Mouse (Mus musculus): ENCODE data around the gene Cdx2. TPM values are rescaled to one million over a fixed set of nuclear protein-coding genes. Genes with fewer than 3 reads are reported as not detected.

The Cdx2 gene
- polyA plus RNA-seq, 1 experiment from 2014 or later: not detected

DNA sequence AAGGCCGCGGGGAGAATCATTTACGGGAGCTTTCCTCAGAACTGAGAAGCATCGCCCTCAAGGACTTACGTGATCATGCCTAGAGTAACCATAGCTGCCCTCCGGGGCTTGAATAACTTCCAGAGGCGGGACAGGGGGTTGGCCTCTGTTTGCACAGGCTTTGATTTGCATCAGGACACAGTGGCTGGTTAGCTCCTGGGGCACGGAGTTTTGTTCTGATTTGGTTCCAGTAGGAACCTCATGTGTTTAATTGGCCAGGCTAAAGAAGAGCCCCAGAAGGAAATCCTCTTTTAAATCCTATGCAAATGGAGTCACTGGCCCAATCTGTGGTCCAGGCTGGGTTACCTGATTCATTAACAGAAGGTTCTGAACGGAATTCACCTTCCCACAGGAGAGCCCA, 31.9 kb upstream of the Cdx2 start:
- Histone ChIP-seq H3K27me3 (no peaks in the 10 kb centered on the region), H3K4me3 (no peak overlapping the region)
- WGBS: 50% methylated on average over 9 of the region's 9 CpGs

GRCm38 (mm10) chr5:147332711-147333110, 25.6 kb upstream of the Cdx2 start:
- no peak overlapping the region for H3K9ac ChIP-seq
- no peak overlapping the region for H3K27ac ChIP-seq
- H3K4me3 ChIP-seq: no peak overlapping the region
- H3K4me2 ChIP-seq (replicated peaks): no peak overlapping the region
- WGBS: 47% methylated on average over 7 of the region's 7 CpGs
- no peaks in the 10 kb centered on the region for H3K9me3 ChIP-seq
- 0 out of 2 replicates have a peak, but pooled peaks cover 2% of the 10 kb centered on the region for H3K4me1 ChIP-seq
- ATAC-seq (ENCODE audit: insufficient number of reproducible peaks, insufficient read depth, low FRiP score, low TSS enrichment): no peak
- no peaks in the 10 kb centered on the region for H3K36me3 ChIP-seq
- no peaks in the 10 kb centered on the region; the same call in 1 of the 2 replicates for H3K27me3 ChIP-seq

More for the DNA sequence above, 31.9 kb upstream of the Cdx2 start:
- Histone ChIP-seq H3K36me3 (no peaks in the 10 kb centered on the region), H3K4me1 (no peaks in the 10 kb centered on the region), H3K27ac (no peak overlapping the region), H3K9me3 (no peaks in the 10 kb centered on the region), H3K9ac (no peak overlapping the region), H3K4me2 (replicated peaks) (no peak overlapping the region)
- ATAC-seq (ENCODE audit: insufficient number of reproducible peaks, insufficient read depth, low FRiP score, low TSS enrichment): no peak

DNA sequence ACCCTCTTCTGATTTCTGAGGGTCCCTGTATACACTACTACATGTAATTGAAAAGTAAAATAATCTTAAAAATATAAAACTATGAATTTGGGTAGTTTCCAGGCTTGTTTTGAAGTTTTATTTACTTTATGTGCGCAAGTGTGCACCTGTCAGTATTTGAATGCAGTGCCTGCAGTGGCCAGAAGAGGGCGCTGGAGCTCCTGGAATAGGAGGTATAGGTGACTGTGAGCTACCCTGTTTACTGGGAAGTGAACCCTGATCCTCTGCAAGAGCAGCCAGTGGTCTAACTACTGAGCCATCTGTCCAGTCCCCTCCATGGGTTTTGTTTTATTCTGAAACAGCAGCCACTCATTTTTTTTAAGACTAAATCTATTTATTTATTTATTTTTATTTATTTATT, 24.5 kb upstream of the Cdx2 start:
- H3K27me3 ChIP-seq: no peaks in the 10 kb centered on the region; the same call in 1 of the 2 replicates
- 0 out of 2 replicates have a peak, but pooled peaks cover 2% of the 10 kb centered on the region for H3K4me1 ChIP-seq
- 37% methylated on average over 2 of the region's 2 CpGs for WGBS
- H3K9me3 ChIP-seq: no peaks in the 10 kb centered on the region
- no peak overlapping the region for H3K27ac ChIP-seq
- H3K4me2 ChIP-seq (replicated peaks): no peak overlapping the region
- no peak for ATAC-seq (ENCODE audit: insufficient number of reproducible peaks, insufficient read depth, low FRiP score, low TSS enrichment)
- H3K4me3 ChIP-seq: no peak overlapping the region
- H3K36me3 ChIP-seq: no peaks in the 10 kb centered on the region
- no peak overlapping the region for H3K9ac ChIP-seq

- Histone ChIP-seq H3K27ac (no peak overlapping the region), H3K4me3 (no peak overlapping the region), H3K4me1 (0 out of 2 replicates have a peak, but pooled peaks cover 2% of the 10 kb centered on the region), H3K27me3 (no peaks in the 10 kb centered on the region; the same call in 1 of the 2 replicates), H3K9ac (no peak overlapping the region), H3K9me3 (no peaks in the 10 kb centered on the region), H3K4me2 (replicated peaks) (no peak overlapping the region), H3K36me3 (no peaks in the 10 kb centered on the region)
- 83% methylated on average over 11 of the region's 11 CpGs for whole genome bisulfite sequencing
- no peak for ATAC-seq (ENCODE audit: insufficient number of reproducible peaks, insufficient read depth, low FRiP score, low TSS enrichment)
These were observed 22.9 kb upstream of the Cdx2 start for GRCm38 (mm10) chr5:147329946-147330345.

- Histone ChIP-seq H3K4me3 (no peak overlapping the region), H3K9ac (no peak overlapping the region), H3K9me3 (no peaks in the 10 kb centered on the region), H3K4me1 (0 out of 2 replicates have a peak, but pooled peaks cover 2% of the 10 kb centered on the region), H3K27ac (no peak overlapping the region), H3K36me3 (no peaks in the 10 kb centered on the region), H3K4me2 (replicated peaks) (no peak overlapping the region), H3K27me3 (peaks cover 11% of the 10 kb centered on the region)
- ATAC-seq (ENCODE audit: insufficient number of reproducible peaks, insufficient read depth, low FRiP score, low TSS enrichment): no peak
- WGBS: 88% methylated on average over 5 of the region's 5 CpGs
These were observed 20.6 kb upstream of the Cdx2 start for GRCm38 (mm10) chr5:147327636-147328035.

DNA sequence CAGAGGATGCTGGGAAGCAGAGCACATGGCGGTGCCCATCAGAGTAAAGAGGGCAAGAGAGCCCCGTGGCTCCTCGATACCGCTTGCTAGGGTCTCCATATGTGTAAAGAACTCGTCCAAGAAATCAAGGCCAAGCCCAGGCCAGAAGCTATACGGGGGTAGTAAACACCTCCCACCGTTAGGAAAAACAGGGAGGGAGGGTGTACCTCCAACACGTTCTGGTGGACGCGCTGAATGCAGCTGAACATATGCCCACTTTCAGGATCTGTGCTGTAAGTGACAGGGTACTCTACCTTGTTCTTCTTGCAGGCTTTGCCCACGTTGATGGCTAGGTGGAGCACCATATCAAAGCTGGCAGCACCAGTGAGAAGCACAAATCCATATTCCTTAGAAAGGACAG, 18.9 kb upstream of the Cdx2 start:
- WGBS: 73% methylated on average over 11 of the region's 11 CpGs
- H3K27me3 ChIP-seq: peaks cover 28% of the 10 kb centered on the region
- H3K27ac ChIP-seq: no peak overlapping the region
- no peak overlapping the region for H3K4me2 ChIP-seq (replicated peaks)
- no peaks in the 10 kb centered on the region for H3K36me3 ChIP-seq
- no peak for ATAC-seq (ENCODE audit: insufficient number of reproducible peaks, insufficient read depth, low FRiP score, low TSS enrichment)
- H3K9ac ChIP-seq: no peak overlapping the region
- no peaks in the 10 kb centered on the region for H3K9me3 ChIP-seq
- no peaks in the 10 kb centered on the region for H3K4me1 ChIP-seq
- no peak overlapping the region for H3K4me3 ChIP-seq

DNA sequence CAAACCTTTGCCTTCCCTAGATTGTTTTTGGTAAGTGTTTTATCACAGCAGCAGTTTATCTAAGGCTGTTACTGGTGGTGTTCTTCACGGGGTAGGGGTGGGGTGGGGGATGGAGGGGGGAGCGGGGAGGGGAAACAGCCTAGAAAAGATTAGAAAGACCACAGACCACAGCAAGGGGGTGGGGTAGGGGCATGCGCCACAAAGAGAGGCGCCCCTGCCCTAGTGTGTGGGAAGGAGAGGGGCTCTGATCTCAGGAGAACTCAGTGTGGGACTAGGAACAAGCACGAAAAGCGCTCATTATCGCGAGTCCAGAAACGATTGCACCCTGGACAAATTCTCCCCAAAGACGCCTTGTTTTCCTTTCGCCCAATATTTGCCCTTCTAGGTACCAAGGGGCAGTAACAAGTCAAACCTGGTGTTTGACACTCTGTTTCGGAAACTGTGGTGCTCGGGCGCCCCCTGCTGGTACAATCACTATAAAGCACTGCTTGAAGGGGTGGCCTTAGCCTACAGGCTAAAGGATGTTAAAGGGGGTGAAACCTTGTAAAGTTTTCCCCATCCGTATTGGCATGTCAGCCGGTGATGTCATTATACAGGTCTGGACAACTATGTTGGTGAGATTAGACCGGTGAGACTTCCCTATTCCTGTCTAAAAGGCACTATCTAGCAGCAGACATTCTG, 16.3 kb upstream of the Cdx2 start:
- peaks cover 51% of the 10 kb centered on the region for H3K27me3 ChIP-seq
- H3K4me2 ChIP-seq (replicated peaks): no peak overlapping the region
- H3K9me3 ChIP-seq: no peaks in the 10 kb centered on the region
- H3K27ac ChIP-seq: no peak overlapping the region
- 18% methylated on average over 16 of the region's 17 CpGs for WGBS
- H3K9ac ChIP-seq: no peak overlapping the region
- no peaks in the 10 kb centered on the region for H3K36me3 ChIP-seq
- no peak overlapping the region for H3K4me3 ChIP-seq
- ATAC-seq (ENCODE audit: insufficient number of reproducible peaks, insufficient read depth, low FRiP score, low TSS enrichment): no peak
- H3K4me1 ChIP-seq: no peaks in the 10 kb centered on the region

- H3K9me3 ChIP-seq: no peaks in the 10 kb centered on the region
- H3K27me3 ChIP-seq: peaks cover 63% of the 10 kb centered on the region
- H3K36me3 ChIP-seq: no peaks in the 10 kb centered on the region
- H3K27ac ChIP-seq: no peak within 1 kb of the TSS
- H3K4me3 ChIP-seq: no peak within 1 kb of the TSS
- H3K4me1 ChIP-seq: no peaks in the 10 kb centered on the region
- H3K9ac ChIP-seq: no peak within 1 kb of the TSS
- WGBS: 66% methylated on average over 8 of the region's 8 CpGs
- ATAC-seq (ENCODE audit: insufficient number of reproducible peaks, insufficient read depth, low FRiP score, low TSS enrichment): no peak
- H3K4me2 ChIP-seq (replicated peaks): no peak within 1 kb of the TSS
These were observed 15.1 kb upstream of the Cdx2 start, which contains the start of gene Urad for GRCm38 (mm10) chr5:147322183-147322582. Urad (minus strand) TSS chr5:147322440.

DNA sequence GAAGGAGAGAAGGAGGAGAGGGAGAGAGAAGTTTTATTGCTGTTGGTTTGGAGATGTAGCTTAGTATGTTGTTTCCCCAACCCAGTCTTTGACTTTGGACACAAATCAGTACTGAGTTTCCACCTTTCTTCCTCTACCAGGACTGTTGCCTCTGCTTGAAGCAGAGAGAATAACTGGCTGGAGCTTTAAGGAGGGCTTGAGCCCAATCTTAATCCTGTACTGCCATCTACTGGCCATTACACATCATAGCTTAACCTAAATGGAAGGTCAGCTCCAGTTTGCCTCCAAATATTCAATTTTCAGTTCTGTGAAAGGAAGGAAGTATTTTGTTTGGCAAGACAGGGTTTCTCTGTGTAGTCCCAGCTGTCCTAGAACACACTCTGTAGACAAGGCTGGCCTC, 12.6 kb upstream of the Cdx2 start:
- Histone ChIP-seq H3K27ac (no peak overlapping the region), H3K9ac (no peak overlapping the region), H3K4me3 (no peak overlapping the region), H3K4me2 (replicated peaks) (no peak overlapping the region), H3K27me3 (peaks cover 89% of the 10 kb centered on the region), H3K4me1 (no peaks in the 10 kb centered on the region), H3K36me3 (no peaks in the 10 kb centered on the region), H3K9me3 (no peaks in the 10 kb centered on the region)
- no peak for ATAC-seq (ENCODE audit: insufficient number of reproducible peaks, insufficient read depth, low FRiP score, low TSS enrichment)

DNA sequence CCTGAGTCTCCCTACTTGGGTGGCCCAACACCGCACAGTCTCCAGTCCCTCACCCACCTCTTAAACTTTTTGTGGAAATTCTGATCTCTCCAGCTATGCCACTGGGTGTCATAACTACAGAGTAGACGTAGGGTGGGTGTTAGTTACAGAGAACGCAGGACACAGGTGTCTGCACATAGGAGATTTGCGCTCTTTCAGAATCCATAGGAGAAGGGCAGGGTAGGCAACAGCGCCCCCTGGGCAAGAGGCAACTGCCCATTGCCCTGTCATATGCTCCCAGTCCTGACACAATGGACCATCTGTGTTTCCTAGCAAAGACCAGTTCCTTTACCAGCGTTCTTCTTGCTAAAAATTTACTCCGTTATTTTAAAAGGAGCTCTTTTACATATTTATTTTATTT, 10.9 kb upstream of the Cdx2 start:
- ATAC-seq (ENCODE audit: insufficient number of reproducible peaks, insufficient read depth, low FRiP score, low TSS enrichment): no peak
- no peak overlapping the region for H3K4me2 ChIP-seq (replicated peaks)
- peaks cover 98% of the 10 kb centered on the region for H3K27me3 ChIP-seq
- H3K36me3 ChIP-seq: no peaks in the 10 kb centered on the region
- no peak overlapping the region for H3K27ac ChIP-seq
- no peak overlapping the region for H3K4me3 ChIP-seq
- 14% methylated on average over 7 of the region's 7 CpGs for whole genome bisulfite sequencing
- no peaks in the 10 kb centered on the region for H3K9me3 ChIP-seq
- no peak overlapping the region for H3K9ac ChIP-seq
- no peaks in the 10 kb centered on the region for H3K4me1 ChIP-seq

DNA sequence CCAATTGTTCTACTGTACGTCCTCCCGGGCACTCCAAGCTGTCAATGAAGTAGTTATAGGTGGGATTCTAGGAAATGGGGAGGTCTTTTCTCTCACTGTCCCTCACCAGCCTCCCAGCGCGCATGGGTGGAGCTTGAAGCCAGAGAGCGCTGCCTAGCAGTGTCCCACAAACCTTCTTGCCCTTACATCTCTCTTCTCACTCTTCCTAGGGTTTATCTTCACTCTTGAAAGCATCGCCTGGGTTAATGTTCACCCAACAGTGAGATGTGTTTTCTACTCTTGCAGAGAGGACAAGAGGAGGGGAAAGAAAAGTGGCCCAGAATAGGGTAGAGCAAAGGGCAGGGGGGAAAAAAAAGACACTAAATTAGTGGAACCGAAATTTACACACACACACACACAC, 10.3 kb upstream of the Cdx2 start:
- H3K4me3 ChIP-seq: no peak overlapping the region
- H3K36me3 ChIP-seq: no peaks in the 10 kb centered on the region
- peaks cover 98% of the 10 kb centered on the region for H3K27me3 ChIP-seq
- H3K9me3 ChIP-seq: no peaks in the 10 kb centered on the region
- no peak overlapping the region for H3K9ac ChIP-seq
- no peak overlapping the region for H3K27ac ChIP-seq
- H3K4me1 ChIP-seq: no peaks in the 10 kb centered on the region
- 3% methylated on average over 7 of the region's 7 CpGs for WGBS
- no peak overlapping the region for H3K4me2 ChIP-seq (replicated peaks)
- ATAC-seq (ENCODE audit: insufficient number of reproducible peaks, insufficient read depth, low FRiP score, low TSS enrichment): no peak

DNA sequence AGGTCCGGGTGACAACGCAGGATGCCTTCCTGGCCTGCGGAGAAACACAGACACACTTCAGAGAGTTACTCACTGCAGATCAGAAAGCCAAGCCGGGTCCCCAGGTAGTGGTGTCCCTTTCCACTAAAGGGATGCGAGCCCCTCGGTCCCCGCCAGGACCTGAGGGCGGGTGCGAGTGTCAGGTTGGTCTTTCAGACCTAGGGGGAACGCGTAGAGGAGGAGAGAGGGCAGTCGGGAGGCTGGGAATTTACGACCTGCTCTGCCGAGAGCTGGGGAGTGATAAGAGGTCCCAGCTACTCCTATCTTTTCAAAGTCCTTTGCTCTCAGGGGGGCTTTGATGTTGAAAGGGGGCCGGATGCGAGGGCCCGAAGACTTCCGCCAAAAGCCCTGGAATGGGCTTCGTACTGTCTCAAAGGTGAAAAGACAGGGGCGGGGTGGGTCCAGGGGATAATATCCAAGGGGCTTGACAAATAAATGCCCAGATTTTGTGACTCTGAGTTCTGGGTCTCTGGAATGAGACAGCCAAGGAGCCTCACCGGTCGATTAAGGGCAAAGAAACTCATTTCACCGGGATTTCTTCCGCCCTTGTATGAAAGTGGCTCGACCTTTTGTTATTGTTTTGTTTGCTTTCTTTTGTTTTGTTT, 8.5 kb upstream of the Cdx2 start:
- Histone ChIP-seq H3K36me3 (no peaks in the 10 kb centered on the region), H3K9ac (no peak overlapping the region), H3K4me2 (replicated peaks) (no peak overlapping the region), H3K9me3 (no peaks in the 10 kb centered on the region), H3K27ac (no peak overlapping the region), H3K27me3 (peaks cover 98% of the 10 kb centered on the region), H3K4me1 (no peaks in the 10 kb centered on the region), H3K4me3 (no peak overlapping the region)
- no peak for ATAC-seq (ENCODE audit: insufficient number of reproducible peaks, insufficient read depth, low FRiP score, low TSS enrichment)
- under 1% methylated on average over 25 of the region's 25 CpGs for WGBS
